9 mouse cellular contexts compared by ENCODE assay signal in genomic region chr12:84999053-84999452, GRCm38 (mm10). TPM values are rescaled to one million over a fixed set of nuclear protein-coding genes. Genes with fewer than 3 reads are reported as not detected.
DNase-seq lines count a peak whose midpoint lies in the region; ATAC-seq and TF ChIP-seq lines count a peak whose summit lies in the region.
"Had no signal": no experiment of that assay in that cellular context is flagged by ENCODE, and none has a peak within 500 bp of the region (broad histone marks: within the 10 kb centered on the region; RNA-seq: fewer than 3 reads in every experiment).

No protein-coding gene starts in this region.

- TF ChIP-seq CTCF in gastrocnemius, adult 2 months (IDR thresholded peaks at IDR 0.05) = no peak

- no peaks in the 10 kb centered on the region for H3K36me3 ChIP-seq in hindbrain, embryonic 12.5 days
- peaks cover 54% of the 10 kb centered on the region for H3K36me3 ChIP-seq in midbrain, embryonic 10.5 days

- no peaks in the 10 kb centered on the region for H3K9me3 ChIP-seq in hindbrain, embryonic 12.5 days (replicated peaks)
- peaks cover 15% of the 10 kb centered on the region for H3K9me3 ChIP-seq in midbrain, embryonic 10.5 days (replicated peaks)

- ATAC-seq in hindbrain, embryonic 12.5 days (ENCODE audit: low FRiP score) = no peak
- ATAC-seq: activated CD4-positive, CD25-positive, alpha-beta regulatory T cell, adult 4 months had no signal

- peak overlapping the region; percentile 99; the same call in 1 of the 2 replicates for H3K4me3 ChIP-seq in gastrocnemius, adult 2 months
- peak overlapping the region; percentile 61 for H3K4me3 ChIP-seq in hindbrain, embryonic 12.5 days
- peak overlapping the region; percentile 98 for H3K4me3 ChIP-seq in midbrain, embryonic 10.5 days

- no peaks in the 10 kb centered on the region for H3K27me3 ChIP-seq in hindbrain, embryonic 12.5 days
- H3K27me3 ChIP-seq in midbrain, embryonic 10.5 days (ENCODE audit: low read depth, poor library complexity, severe bottlenecking) = no peaks in the 10 kb centered on the region

- peak overlapping the region; percentile 92 for H3K4me2 ChIP-seq in hindbrain, embryonic 12.5 days (replicated peaks)

- DNase-seq in gastrocnemius, adult 2 months = no peak
- no peak for DNase-seq in gastrocnemius, postnatal 4 days (ENCODE audit: low spot score in 2 of 2)
- peak; percentile 34 for DNase-seq in 416B (ENCODE audit: low read depth)
- DNase-seq in midbrain, embryonic 10.5 days (ENCODE audit: low spot score) = no peak
- no peak for DNase-seq in frontal cortex, adult 2 months (ENCODE audit: extremely low spot score in 1 of 2, low spot score in 1 of 2)
- DNase-seq in adrenal gland, postnatal 14 days = no peak
- DNase-seq in embryo, embryonic 11 days = no peak

- 0 out of 2 replicates have a peak overlapping the region, but pooled peaks have one; percentile 28 for H3K9ac ChIP-seq in hindbrain, embryonic 12.5 days

- H3K4me1 ChIP-seq in hindbrain, embryonic 12.5 days = peaks cover 19% of the 10 kb centered on the region
- H3K4me1 ChIP-seq in midbrain, embryonic 10.5 days = peaks cover 25% of the 10 kb centered on the region

- no peak overlapping the region for H3K27ac ChIP-seq in gastrocnemius, adult 2 months
- H3K27ac ChIP-seq in hindbrain, embryonic 12.5 days = no peak overlapping the region
- H3K27ac ChIP-seq in midbrain, embryonic 10.5 days (replicated peaks) = no peak overlapping the region

- intact Hi-C loops in gastrocnemius, adult 2 months (cut with DNase I) = no loop called here

RNA-seq across cellular contexts. Expression of gene Ylpm1, which starts 2.9 kb away (rescaled TPM):
- total RNA-seq in gastrocnemius, adult 2 months (2021) = 10 to 100 TPM; 17.7 to 21.0 TPM
- 10 to 100 TPM; 38.7 to 46.6 TPM for total RNA-seq in gastrocnemius, postnatal 4 days (2021)
- 38.5 and 40.3 TPM in 2 replicates for polyA plus RNA-seq in hindbrain, embryonic 12.5 days (2016; fragmentation: Nextera tagmentation; extraction: Ambion mirVana)
- polyA plus RNA-seq in midbrain, embryonic 10.5 days (2016; fragmentation: Nextera tagmentation; extraction: Ambion mirVana) = 30.9 and 33.6 TPM in 2 replicates
- polyA plus RNA-seq in frontal cortex, adult 2 months (2012; rRNA removed) = 75.0 and 81.0 TPM in 2 replicates
- 46.0 and 53.3 TPM in 2 replicates for total RNA-seq in adrenal gland, postnatal 14 days (2021)

RNA-seq across cellular contexts. Expression of gene Arel1, which starts 28.4 kb away (rescaled TPM):
- 10 to 100 TPM; 23.0 to 24.9 TPM for total RNA-seq in gastrocnemius, adult 2 months (2021)
- 10 to 100 TPM; 19.4 to 20.6 TPM for total RNA-seq in gastrocnemius, postnatal 4 days (2021)
- polyA plus RNA-seq in hindbrain, embryonic 12.5 days (2016; fragmentation: Nextera tagmentation; extraction: Ambion mirVana) = 31.3 and 33.0 TPM in 2 replicates
- polyA plus RNA-seq in midbrain, embryonic 10.5 days (2016; fragmentation: Nextera tagmentation; extraction: Ambion mirVana) = 16.0 and 20.8 TPM in 2 replicates
- polyA plus RNA-seq in frontal cortex, adult 2 months (2012; rRNA removed) = 65.7 and 66.6 TPM in 2 replicates
- total RNA-seq in adrenal gland, postnatal 14 days (2021) = 27.9 and 35.2 TPM in 2 replicates

RNA-seq across cellular contexts. Expression of gene Fcf1, which starts 28.4 kb away (rescaled TPM):
- total RNA-seq in gastrocnemius, adult 2 months (2021) = 10 to 100 TPM; 28.4 to 34.0 TPM
- total RNA-seq in gastrocnemius, postnatal 4 days (2021) = 10 to 100 TPM; 41.5 to 51.8 TPM
- 112 and 120 TPM in 2 replicates for polyA plus RNA-seq in hindbrain, embryonic 12.5 days (2016; fragmentation: Nextera tagmentation; extraction: Ambion mirVana)
- polyA plus RNA-seq in midbrain, embryonic 10.5 days (2016; fragmentation: Nextera tagmentation; extraction: Ambion mirVana) = 169 and 182 TPM in 2 replicates
- polyA plus RNA-seq in frontal cortex, adult 2 months (2012; rRNA removed) = 70.9 and 73.9 TPM in 2 replicates
- total RNA-seq in adrenal gland, postnatal 14 days (2021) = 96.0 and 111 TPM in 2 replicates
